Mouse (Mus musculus) common myeloid progenitor, adult 5-6 weeks (primary cell): ENCODE measurements around the gene Kmt2d. TPM values are rescaled to one million over a fixed set of nuclear protein-coding genes. Genes with fewer than 3 reads are reported as not detected.

Experiments
- ATAC-seq: replicated peaks from 2 replicates; pipeline ENCODE4 v1.8.0; 2016; ENCODE audit warnings: low read depth, mild to moderate bottlenecking, moderate TSS enrichment, inconsistent platforms; ENCODE audit not compliant: poor library complexity, severe bottlenecking
- total RNA-seq: library from RNA; stranded (forward); fragments of 200-1000, 187-1606 nt; gene quantifications from 2 replicates; pipeline ENCODE4 v1.2.3, GENCODE M21; 2017

Gene Kmt2d
- total RNA-seq, 1 experiment from 2014 or later: 52.2 TPM

- no peak for ATAC-seq
Measured at GRCm38 (mm10) chr15:98806071-98806808, 64.8 kb downstream of the Kmt2d start.

GRCm38 (mm10) chr15:98805324-98806040 lies 65.5 kb downstream of the Kmt2d start:
- peak; percentile 28 for ATAC-seq

GRCm38 (mm10) chr15:98804054-98804453 lies 67.0 kb downstream of the Kmt2d start:
- peak; percentile 67 for ATAC-seq

GRCm38 (mm10) chr15:98802926-98803325 lies 68.1 kb downstream of the Kmt2d start:
- ATAC-seq: no peak

GRCm38 (mm10) chr15:98799396-98799795 lies 71.6 kb downstream of the Kmt2d start:
- peak; percentile 46 for ATAC-seq

- no peak for ATAC-seq
Measured at GRCm38 (mm10) chr15:98798903-98799302, 72.1 kb downstream of the Kmt2d start.

GRCm38 (mm10) chr15:98797835-98798492 lies 73.0 kb downstream of the Kmt2d start:
- ATAC-seq: no peak

- no peak for ATAC-seq
Measured at GRCm38 (mm10) chr15:98796803-98797595, 74.0 kb downstream of the Kmt2d start.

GRCm38 (mm10) chr15:98793141-98793698 lies 77.8 kb downstream of the Kmt2d start:
- ATAC-seq: no peak

GRCm38 (mm10) chr15:98792233-98793020 lies 78.6 kb downstream of the Kmt2d start:
- ATAC-seq: no peak

- ATAC-seq: 0 out of 2 replicates have a peak, but pooled peaks have one; percentile 16
Measured at GRCm38 (mm10) chr15:98791771-98792170, 79.2 kb downstream of the Kmt2d start.

- ATAC-seq: no peak
Measured at GRCm38 (mm10) chr15:98791221-98791620, 79.8 kb downstream of the Kmt2d start.

- ATAC-seq: no peak
Measured at GRCm38 (mm10) chr15:98790761-98791160, 80.2 kb downstream of the Kmt2d start.

- ATAC-seq: no peak; the same call in 1 of the 2 replicates
Measured at GRCm38 (mm10) chr15:98789661-98790535, 81.1 kb downstream of the Kmt2d start, which contains the start of gene Wnt1. Gene Wnt1, plus strand, starts transcription at chr15:98789857.

GRCm38 (mm10) chr15:98788972-98789660 lies 81.9 kb downstream of the Kmt2d start:
- ATAC-seq: peak; percentile 47; the same call in 1 of the 2 replicates

GRCm38 (mm10) chr15:98787930-98788329 lies 83.1 kb downstream of the Kmt2d start:
- ATAC-seq: peak; percentile 38; the same call in 1 of the 2 replicates

- no peak for ATAC-seq
Measured at GRCm38 (mm10) chr15:98785744-98786143, 85.3 kb downstream of the Kmt2d start.
